Mouse (Mus musculus) A20 (cell line): Measurements from ENCODE around the gene Dbnl.
"Not testable (repeated sequence)": the region's sequence is repeated elsewhere in the genome, so short reads cannot be mapped to it uniquely, and the experiment has no call there.

Experiments used
- DNase-seq: peaks from one replicate; pipeline ENCODE4 v3.0.0-alpha.2; 2011; ENCODE audit warnings: low read depth, low spot score

Dbnl gene

DNA sequence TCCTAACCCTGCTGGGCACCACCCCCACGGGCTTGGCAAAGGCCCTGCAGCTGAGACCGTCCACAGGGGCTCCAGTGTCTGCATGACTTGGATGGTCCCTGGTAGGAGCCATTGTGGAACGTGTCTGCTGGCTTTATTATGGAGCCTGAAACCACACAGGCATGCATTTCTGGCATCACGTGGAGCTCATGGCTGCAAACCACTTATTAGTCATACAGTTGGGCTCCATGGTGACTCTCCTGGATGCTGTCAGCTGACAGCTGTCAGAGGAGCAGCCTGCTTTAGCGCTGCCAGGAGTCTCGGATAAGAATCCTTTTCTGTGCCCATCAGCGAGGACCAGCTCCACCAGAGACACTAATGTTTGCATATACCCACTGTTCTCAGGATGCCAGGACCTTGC is 7.4 kb downstream of the Dbnl start:
- no peak for DNase-seq

DNA sequence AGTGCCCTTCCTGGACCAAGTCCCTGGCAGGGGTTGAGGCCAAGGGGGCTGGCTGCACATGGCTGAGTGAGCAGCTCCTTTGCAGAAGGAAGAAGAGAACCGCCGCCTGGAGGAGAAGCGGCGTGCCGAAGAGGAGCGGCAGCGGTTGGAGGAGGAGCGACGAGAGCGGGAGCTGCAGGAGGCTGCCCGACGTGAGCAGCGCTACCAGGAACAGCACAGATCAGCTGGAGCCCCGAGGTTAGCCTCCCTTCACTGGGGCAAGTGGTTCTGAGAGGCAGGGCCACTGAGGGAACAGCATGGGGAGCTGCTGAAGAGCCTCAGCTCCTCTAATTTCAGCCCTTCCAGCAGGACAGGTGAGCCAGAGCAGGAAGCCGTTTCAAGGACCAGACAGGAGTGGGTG is 8.7 kb downstream of the Dbnl start:
- DNase-seq: no peak

- no peak for DNase-seq
Observed at GRCm38 (mm10) chr11:5797371-5797770, 9.1 kb downstream of the Dbnl start.

- no peak for DNase-seq
Observed at GRCm38 (mm10) chr11:5797928-5798327, 9.6 kb downstream of the Dbnl start.

DNA sequence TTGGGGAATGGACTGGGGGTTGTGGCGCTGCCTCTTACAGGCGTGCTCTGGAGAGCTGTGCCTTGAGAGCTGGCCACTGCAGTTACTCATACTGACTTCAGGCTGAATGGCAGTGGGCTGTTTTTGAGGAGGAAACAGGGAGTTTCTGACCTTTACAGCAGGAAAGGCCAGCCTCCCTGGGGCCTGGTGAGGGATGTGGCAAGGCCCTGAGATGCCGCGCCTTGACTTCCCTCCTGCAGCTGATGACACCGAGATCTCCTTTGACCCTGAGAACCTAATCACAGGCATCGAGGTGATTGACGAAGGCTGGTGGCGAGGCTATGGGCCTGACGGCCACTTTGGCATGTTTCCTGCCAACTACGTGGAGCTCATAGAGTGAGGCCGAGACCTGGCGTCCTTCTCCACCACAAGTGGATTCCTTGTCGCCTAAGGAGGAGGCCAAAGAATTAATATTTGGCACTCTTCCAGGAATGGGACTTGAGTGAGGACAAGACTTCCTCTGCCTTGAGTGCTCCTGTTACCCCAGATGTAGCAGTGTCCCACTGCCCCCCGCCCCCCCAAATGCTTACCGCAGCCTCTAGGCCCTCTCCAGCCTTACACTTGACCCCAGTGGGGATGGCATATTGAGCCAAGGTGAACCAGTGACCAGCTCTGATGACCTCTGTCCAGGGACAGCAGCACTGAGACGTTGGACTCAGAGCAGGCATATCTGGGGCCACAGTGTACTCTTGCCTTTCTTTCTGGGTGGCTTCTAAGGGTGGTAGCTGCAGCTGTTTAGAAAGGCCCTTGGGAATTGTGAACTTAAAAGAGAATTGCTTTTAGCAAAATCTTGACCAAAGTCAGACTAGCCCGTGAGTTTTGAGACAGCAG is 11.6 kb downstream of the Dbnl start:
- no peak for DNase-seq

GRCm38 (mm10) chr11:5801511-5801910 is 13.2 kb downstream of the Dbnl start:
- no peak for DNase-seq

DNA sequence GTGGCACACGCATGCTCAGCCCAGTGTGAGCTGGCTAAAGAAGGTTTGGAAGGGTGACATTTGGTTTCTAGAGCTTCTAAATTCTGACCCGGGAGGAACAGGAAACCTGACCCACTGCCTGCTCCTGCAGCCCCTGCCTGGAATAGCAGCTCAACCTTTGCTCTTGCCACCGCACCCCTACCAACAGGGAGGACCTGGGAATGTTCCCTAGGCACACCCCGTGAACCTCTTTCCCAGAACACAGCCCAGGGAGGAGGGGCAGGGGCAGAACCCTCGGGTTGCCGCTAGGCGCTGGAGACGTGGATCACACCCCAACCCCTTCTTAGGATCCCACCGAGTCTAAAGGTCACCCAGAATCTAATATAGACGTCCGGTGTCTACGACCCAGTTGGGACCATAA is 13.7 kb downstream of the Dbnl start:
- DNase-seq: no peak

DNA sequence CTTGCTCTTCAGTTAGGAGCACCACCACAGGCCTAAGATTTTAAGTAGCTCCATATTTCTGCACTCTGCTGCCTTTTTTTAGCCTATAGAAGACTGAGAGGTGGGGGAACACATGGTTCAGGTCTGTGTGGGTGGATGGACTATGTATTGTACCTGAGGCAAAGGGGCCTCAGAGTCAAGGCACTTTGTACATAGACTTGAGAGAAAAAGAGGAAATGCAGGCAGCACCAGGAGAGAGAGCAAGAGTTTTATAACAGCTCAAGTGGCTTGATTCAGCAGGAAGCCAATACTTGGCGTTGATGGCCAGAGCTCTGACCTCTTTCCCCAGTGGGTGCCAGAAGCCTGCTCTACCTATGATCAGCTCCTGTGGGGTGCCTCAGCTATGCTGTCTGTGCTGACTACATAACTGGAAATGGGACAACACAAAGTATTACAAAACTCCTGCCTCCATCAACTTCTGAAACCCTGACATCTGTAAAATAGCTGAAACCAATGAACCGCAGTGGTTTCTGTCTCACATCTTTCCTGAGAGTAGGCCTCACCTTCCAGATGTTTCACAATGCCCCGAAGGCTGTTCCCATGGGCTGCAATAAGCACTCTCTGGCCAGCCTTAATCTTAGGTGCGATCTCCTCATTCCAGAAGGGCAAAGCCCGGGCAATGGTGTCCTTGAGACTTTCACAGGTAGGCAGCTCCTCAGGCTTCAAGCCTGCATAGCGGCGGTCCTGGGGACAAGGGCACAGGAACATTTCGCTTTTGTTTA is 14.3 kb downstream of the Dbnl start:
- DNase-seq: peak; percentile 51

- DNase-seq: no peak
Observed at GRCm38 (mm10) chr11:5803551-5803981, 15.3 kb downstream of the Dbnl start, which contains the start of gene Pgam2. TSS of gene Pgam2 (minus strand) at chr11:5803733.

GRCm38 (mm10) chr11:5804174-5804573 is 15.9 kb downstream of the Dbnl start:
- no peak for DNase-seq

DNA sequence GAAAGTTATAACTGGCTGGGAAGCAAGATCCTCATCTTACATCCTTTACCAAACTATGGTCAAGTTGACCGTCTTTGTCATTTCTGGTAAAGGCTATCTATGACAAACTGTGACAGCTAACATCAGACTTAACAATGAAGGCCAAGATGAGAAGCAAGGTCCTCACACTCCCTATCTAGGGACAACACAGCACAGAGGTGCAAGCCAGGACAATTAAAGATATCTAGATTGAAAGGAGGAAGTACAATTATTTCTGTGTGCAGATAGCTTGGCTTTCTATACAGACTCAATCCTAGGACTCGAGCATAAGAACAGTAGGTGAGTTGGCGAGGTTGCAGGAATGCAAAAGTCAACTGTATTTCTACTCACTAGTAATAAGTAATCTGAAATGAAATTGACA is 17.4 kb downstream of the Dbnl start:
- no peak for DNase-seq

DNA sequence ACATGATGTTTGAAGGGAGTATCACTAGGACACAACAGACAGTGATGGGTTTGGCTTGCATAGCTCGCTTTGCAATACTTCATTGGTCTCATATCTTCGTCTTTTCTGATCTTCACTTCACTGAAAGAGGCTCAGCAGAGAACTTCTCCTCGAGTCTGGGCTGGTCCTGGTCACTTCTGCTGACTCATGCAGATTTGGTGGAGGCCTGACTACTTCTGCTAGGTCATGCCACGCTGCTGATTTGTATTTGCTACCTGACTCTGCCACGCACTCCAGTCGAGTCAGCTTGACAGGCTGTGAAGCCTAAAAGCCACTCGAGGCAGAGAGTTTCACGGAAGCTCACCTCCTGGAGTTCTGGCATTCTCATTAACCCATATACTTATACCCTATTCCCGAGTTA is 19.7 kb downstream of the Dbnl start:
- no peak for DNase-seq

DNA sequence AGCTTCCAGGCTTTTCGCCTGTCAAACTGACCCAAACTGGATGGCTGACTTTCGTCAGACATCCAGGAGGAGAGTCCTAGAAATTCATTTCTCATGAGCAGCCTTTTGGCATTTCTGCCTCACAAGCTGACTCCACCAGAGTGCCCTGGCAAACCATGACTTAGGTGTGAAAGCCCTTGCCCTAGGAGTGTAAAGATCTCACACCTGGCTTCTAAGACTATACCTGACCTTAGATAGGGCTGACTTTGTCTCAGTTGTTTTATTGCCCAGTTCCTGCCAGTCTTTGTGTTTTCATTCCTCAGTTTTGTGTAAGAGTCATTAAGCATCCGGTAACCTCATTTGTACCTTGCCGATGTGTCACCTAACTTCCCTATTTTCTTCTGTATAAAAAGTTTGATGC is 21.2 kb downstream of the Dbnl start:
- not testable (repeated sequence) for DNase-seq

GRCm38 (mm10) chr11:5813381-5813780 is 25.1 kb downstream of the Dbnl start:
- peak; percentile 60 for DNase-seq

DNA sequence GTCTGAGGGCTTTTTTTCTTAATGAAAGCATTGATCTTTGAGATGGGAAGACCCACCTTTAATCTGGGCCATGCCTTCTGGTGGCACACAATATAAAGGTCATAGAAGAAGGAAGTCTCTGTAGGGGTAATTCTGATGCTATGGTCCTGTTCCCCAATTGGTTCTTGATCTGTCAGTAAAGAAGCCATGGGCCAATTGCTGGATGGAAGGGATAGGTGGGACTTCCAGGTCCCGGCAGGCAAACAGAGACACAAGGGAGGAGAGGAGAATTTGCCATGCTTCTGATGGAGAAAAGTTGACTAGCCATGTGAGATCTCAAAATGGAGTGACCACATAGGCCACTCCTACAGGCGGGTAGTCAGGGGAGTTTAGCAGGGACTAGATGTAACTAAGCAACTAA is 30.9 kb downstream of the Dbnl start:
- DNase-seq: no peak

DNA sequence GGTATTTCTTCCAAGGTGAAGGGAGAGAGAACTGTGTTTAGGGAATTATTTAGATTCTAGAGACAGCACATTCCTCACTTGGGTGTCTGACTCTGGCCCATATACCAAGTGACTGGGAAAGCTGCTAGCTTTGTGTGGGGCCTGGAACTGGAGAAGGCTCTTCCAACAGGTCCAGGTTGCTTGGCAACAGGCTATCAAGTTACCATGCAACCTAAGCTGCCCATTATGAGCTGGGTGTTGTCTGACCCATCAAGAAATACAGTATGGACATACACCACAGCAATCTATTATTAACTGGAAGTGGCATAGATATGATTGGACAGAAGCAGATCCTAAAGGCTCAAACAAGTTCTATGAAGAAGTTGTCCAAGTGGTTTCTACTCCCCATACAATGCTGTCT is 37.1 kb downstream of the Dbnl start:
- DNase-seq: no peak

GRCm38 (mm10) chr11:5827931-5828330 is 39.6 kb downstream of the Dbnl start:
- DNase-seq: no peak

DNA sequence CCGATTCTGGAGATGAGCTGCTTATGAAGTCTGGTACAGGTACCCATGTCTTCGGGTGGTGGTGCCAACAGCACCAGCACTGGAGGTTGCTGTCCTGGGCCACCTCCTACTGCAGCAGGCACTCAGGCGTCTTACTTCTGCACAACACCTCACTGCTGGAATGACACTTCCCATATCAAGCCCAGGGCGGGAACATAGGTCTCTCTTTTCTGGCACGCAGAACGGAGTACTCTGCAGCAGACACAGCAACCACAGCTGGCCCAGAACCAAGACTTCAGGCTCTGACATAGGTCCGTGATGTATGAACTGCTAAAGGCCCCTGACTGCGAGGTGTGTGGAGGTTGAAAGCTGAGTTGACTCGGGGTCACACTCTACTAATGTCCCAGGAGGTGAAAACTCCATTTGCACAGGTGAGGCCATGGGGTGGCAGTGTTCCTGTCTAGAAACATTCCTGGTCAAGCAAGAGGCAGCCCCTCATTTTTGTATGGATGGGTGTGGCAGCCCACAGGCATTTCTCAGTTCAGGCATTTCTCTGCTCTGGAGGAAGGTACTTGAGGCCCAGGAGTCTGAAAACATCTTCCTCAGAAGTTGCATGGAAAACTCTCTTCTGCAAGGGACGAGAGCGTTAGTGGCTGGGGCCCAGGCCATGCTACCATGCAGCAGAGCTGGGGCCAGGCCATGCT is 40.4 kb downstream of the Dbnl start:
- DNase-seq: no peak

- DNase-seq: no peak
Observed at GRCm38 (mm10) chr11:5829327-5829726, 41.0 kb downstream of the Dbnl start.

DNA sequence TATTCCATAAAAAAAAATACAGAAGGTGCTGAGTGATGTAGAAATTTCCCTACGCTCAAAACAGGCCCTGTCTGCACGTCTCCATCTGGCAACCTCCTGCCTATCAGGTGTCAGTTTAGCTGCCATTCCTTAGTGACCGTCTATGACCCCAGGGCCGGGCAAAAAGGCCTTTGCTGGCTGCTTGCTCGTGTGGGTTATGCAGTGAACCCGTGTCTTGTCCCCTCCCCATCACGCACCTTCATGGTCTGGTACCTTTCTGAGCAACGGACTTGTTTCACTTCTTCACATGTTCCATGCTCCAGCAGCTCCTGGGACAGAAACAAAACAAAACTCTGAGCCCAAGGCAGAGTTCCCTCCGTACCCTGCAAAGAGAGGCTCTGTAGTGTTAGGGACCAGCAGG is 46.2 kb downstream of the Dbnl start:
- peak; percentile 62 for DNase-seq

GRCm38 (mm10) chr11:5835057-5835456 is 46.8 kb downstream of the Dbnl start:
- DNase-seq: no peak

GRCm38 (mm10) chr11:5836126-5836525 is 47.8 kb downstream of the Dbnl start:
- DNase-seq: peak; percentile 47
